Mouse (Mus musculus): ENCODE measurements at regions not wholly inside any gene's neighbourhood (a gene's known extent, or its start where the extent isn't known, plus 50 kb on each side); places are given as distances from the start of the nearest gene placed in this dataset.

DNA sequence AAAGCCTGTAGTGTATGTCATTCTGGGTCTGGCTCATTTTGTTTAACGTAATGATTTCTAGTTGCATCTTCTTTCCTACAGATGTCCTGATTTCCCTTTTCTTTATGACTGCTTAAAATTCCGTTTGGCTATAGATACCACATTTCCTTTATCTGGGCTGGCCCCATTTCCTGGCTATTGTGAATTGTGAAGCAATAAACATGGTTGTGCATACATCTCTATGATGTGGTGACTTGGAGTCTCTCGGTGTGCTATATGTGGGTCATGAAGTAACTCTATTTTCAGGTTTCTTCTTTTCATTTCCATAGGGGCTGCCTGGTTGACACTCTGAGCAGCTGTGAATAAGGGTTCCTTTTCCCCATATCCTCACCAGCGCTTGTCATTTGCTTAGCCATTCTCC, 336.7 kb upstream of the Tbl1xr1 start:
- Histone ChIP-seq H3K4me3 (ENCODE audit: insufficient read depth in 1 of 2, low read depth in 2 of 2, low read length in 2 of 2) (no peak overlapping the region), H3K27me3 (ENCODE audit: control insufficient read depth, insufficient read depth, low read length) (no peaks in the 10 kb centered on the region), H3K9me3 (ENCODE audit: control insufficient read depth, low read length) (no peaks in the 10 kb centered on the region; the same call in 1 of the 2 replicates), H3K27ac (no peak overlapping the region), H3K36me3 (replicated peaks; ENCODE audit: control insufficient read depth, insufficient read depth, low read depth) (no peaks in the 10 kb centered on the region), H3K4me1 (replicated peaks; ENCODE audit: control insufficient read depth in 2 of 2, insufficient read depth in 2 of 2, low read length in 1 of 2) (no peaks in the 10 kb centered on the region), H3K4me2 (ENCODE audit: low read depth) (no peak overlapping the region), H3K9ac (replicated peaks) (no peak overlapping the region)
- ATAC-seq (ENCODE audit: insufficient read depth) (no peak), DNase-seq (ENCODE audit: low read depth in 3 of 3, low spot score in 3 of 3) (no peak)
- WGBS (ENCODE audit: insufficient replicate concordance) = 32% methylated on average over 4 of the region's 4 CpGs
- TF ChIP-seq EP300 (IDR thresholded peaks at IDR 0.05; ENCODE audit: low read depth) (no peak), CTCF (IDR thresholded peaks at IDR 0.05; ENCODE audit: low read depth) (no peak)

DNA sequence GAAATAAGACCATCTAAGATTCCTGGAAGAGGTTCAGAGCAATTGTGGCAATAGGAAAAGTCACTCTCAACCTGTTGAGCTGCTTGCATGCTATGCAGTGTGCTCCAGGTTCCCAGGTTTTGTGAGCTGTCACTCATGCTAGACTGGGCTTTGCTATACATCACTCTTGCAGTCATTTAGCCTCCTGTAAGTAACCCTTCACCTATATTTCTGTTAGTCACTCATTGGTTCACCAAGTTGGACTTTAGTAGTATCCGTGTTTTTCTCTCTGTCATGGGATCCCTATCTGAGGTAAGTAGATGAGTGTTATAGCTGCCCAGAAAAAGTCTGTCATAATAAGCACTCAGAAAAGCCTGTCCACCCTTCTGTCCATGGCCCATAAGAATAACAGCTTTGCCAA, 332.3 kb upstream of the Tbl1xr1 start:
- no peak overlapping the region for H3K4me3 ChIP-seq (ENCODE audit: insufficient read depth in 1 of 2, low read depth in 2 of 2, low read length in 2 of 2)
- H3K9ac ChIP-seq (replicated peaks) = no peak overlapping the region
- 59% methylated on average over 1 of the region's 1 CpGs for WGBS (ENCODE audit: insufficient replicate concordance)
- no peak for ATAC-seq (ENCODE audit: insufficient read depth)
- no peaks in the 10 kb centered on the region for H3K9me3 ChIP-seq (ENCODE audit: control insufficient read depth, low read length)
- no peaks in the 10 kb centered on the region for H3K4me1 ChIP-seq (replicated peaks; ENCODE audit: control insufficient read depth in 2 of 2, insufficient read depth in 2 of 2, low read length in 1 of 2)
- no peaks in the 10 kb centered on the region for H3K36me3 ChIP-seq (replicated peaks; ENCODE audit: control insufficient read depth, insufficient read depth, low read depth)
- no peaks in the 10 kb centered on the region for H3K27me3 ChIP-seq (ENCODE audit: control insufficient read depth, insufficient read depth, low read length)
- no peak overlapping the region for H3K4me2 ChIP-seq (ENCODE audit: low read depth)
- no peak overlapping the region for H3K27ac ChIP-seq
- TF ChIP-seq EP300 (IDR thresholded peaks at IDR 0.05; ENCODE audit: low read depth) (no peak), CTCF (IDR thresholded peaks at IDR 0.05; ENCODE audit: low read depth) (no peak)
- no peak for DNase-seq (ENCODE audit: low read depth in 3 of 3, low spot score in 3 of 3)

- H3K4me1 ChIP-seq (replicated peaks; ENCODE audit: control insufficient read depth in 2 of 2, insufficient read depth in 2 of 2, low read length in 1 of 2) = no peaks in the 10 kb centered on the region
- no peak overlapping the region for H3K9ac ChIP-seq (replicated peaks)
- H3K9me3 ChIP-seq (ENCODE audit: control insufficient read depth, low read length) = no peaks in the 10 kb centered on the region
- no peak for TF ChIP-seq EP300 (IDR thresholded peaks at IDR 0.05; ENCODE audit: low read depth)
- no peak for TF ChIP-seq CTCF (IDR thresholded peaks at IDR 0.05; ENCODE audit: low read depth)
- no peak overlapping the region for H3K4me2 ChIP-seq (ENCODE audit: low read depth)
- H3K27ac ChIP-seq = no peak overlapping the region
- no peak overlapping the region for H3K4me3 ChIP-seq (ENCODE audit: insufficient read depth in 1 of 2, low read depth in 2 of 2, low read length in 2 of 2)
- no peaks in the 10 kb centered on the region for H3K36me3 ChIP-seq (replicated peaks; ENCODE audit: control insufficient read depth, insufficient read depth, low read depth)
- ATAC-seq (ENCODE audit: insufficient read depth) (no peak), DNase-seq (ENCODE audit: low read depth in 3 of 3, low spot score in 3 of 3) (no peak)
- 28% methylated on average over 2 of the region's 2 CpGs for WGBS (ENCODE audit: insufficient replicate concordance)
- H3K27me3 ChIP-seq (ENCODE audit: control insufficient read depth, insufficient read depth, low read length) = no peaks in the 10 kb centered on the region
Observed at GRCm38 (mm10) chr3:21760516-21761218, 315.8 kb upstream of the Tbl1xr1 start.

DNA sequence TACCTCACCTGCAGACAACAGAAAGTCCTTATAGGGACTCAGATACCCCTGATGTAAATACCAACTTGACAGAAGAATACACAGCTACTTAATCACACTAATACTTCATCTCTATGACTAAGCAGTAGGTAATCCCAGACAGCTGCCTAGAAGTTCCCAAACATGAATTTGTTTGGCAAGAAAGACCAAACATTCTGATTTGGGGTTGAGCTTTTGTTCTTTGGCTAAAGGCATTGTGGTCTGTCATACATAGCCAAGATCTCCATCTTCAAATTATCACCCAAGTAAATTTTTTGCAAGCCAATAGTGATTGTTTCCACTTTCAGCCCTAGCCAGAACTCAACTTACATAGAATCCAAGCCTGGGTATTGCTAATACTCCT, 315.2 kb upstream of the Tbl1xr1 start:
- no peak overlapping the region for H3K9ac ChIP-seq (replicated peaks)
- H3K4me1 ChIP-seq (replicated peaks; ENCODE audit: control insufficient read depth in 2 of 2, insufficient read depth in 2 of 2, low read length in 1 of 2) = no peaks in the 10 kb centered on the region
- ATAC-seq (ENCODE audit: insufficient read depth) = no peak
- no peaks in the 10 kb centered on the region for H3K27me3 ChIP-seq (ENCODE audit: control insufficient read depth, insufficient read depth, low read length)
- H3K36me3 ChIP-seq (replicated peaks; ENCODE audit: control insufficient read depth, insufficient read depth, low read depth) = no peaks in the 10 kb centered on the region
- no peaks in the 10 kb centered on the region for H3K9me3 ChIP-seq (ENCODE audit: control insufficient read depth, low read length)
- no peak overlapping the region for H3K4me2 ChIP-seq (ENCODE audit: low read depth)
- no peak overlapping the region for H3K27ac ChIP-seq
- TF ChIP-seq EP300 (IDR thresholded peaks at IDR 0.05; ENCODE audit: low read depth) = no peak
- no peak for TF ChIP-seq CTCF (IDR thresholded peaks at IDR 0.05; ENCODE audit: low read depth)
- H3K4me3 ChIP-seq (ENCODE audit: insufficient read depth in 1 of 2, low read depth in 2 of 2, low read length in 2 of 2) = no peak overlapping the region
- no peak for DNase-seq (ENCODE audit: low read depth in 3 of 3, low spot score in 3 of 3)

DNA sequence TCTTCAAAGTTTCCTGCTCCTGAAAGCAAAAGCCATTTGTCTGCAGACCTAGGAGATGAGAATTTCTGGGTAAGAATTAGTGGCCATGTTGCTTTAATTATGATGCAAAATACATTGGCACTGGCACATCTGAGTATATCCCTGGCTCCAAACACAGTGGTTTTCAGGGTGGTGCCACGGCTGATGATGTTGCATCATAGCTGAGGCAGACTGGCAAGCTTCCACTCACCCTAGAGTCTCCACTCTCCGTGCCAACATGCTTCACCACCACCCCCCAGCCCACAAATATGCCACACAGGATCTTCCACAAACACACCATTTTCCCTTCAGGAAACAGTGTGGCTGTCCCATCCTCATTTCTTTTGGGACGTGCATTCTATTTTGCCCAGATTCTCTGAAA, 314.5 kb upstream of the Tbl1xr1 start:
- no peak for DNase-seq (ENCODE audit: low read depth in 3 of 3, low spot score in 3 of 3)
- 42% methylated on average over 3 of the region's 3 CpGs for WGBS (ENCODE audit: insufficient replicate concordance)
- Histone ChIP-seq H3K4me1 (replicated peaks; ENCODE audit: control insufficient read depth in 2 of 2, insufficient read depth in 2 of 2, low read length in 1 of 2) (no peaks in the 10 kb centered on the region), H3K36me3 (replicated peaks; ENCODE audit: control insufficient read depth, insufficient read depth, low read depth) (no peaks in the 10 kb centered on the region), H3K9ac (replicated peaks) (no peak overlapping the region), H3K27me3 (ENCODE audit: control insufficient read depth, insufficient read depth, low read length) (no peaks in the 10 kb centered on the region), H3K27ac (no peak overlapping the region), H3K4me2 (ENCODE audit: low read depth) (no peak overlapping the region), H3K9me3 (ENCODE audit: control insufficient read depth, low read length) (no peaks in the 10 kb centered on the region), H3K4me3 (ENCODE audit: insufficient read depth in 1 of 2, low read depth in 2 of 2, low read length in 2 of 2) (no peak overlapping the region)
- no peak for ATAC-seq (ENCODE audit: insufficient read depth)
- no peak for TF ChIP-seq EP300 (IDR thresholded peaks at IDR 0.05; ENCODE audit: low read depth)
- no peak for TF ChIP-seq CTCF (IDR thresholded peaks at IDR 0.05; ENCODE audit: low read depth)

All from liver, embryonic 14.5 days (tissue).